Mouse (Mus musculus) liver, postnatal 0 days (tissue): ENCODE measurements at regions not wholly inside any gene's neighbourhood (a gene's known extent, or its start where the extent isn't known, plus 50 kb on each side); places are given as distances from the start of the nearest gene placed in this dataset.

Experiments
- ATAC-seq: fragments of 200-750 bp; cut with Nextera tagmentation; 2 replicates; pipeline ENCODE4 v1.8.0; 2017; ENCODE audit warnings: mild to moderate bottlenecking, moderate library complexity
- DNase-seq: peaks from one replicate; pipeline ENCODE4 v3.0.0-alpha.2; 2016
- H3K27ac ChIP-seq: fragments of 300-500 bp; sonication (generic); 2 replicates; pipeline ENCODE4 v1.5.1; 2014; ENCODE audit warnings: antibody characterized with exemption, moderate library complexity, mild to moderate bottlenecking, low read depth
- H3K27me3 ChIP-seq: fragments of 300-500 bp; sonication (generic); 2 replicates; pipeline ENCODE4 v1.6.1; 2014; ENCODE audit warnings: low read length, control low read depth, mixed read lengths; ENCODE audit not compliant: insufficient read depth
- H3K36me3 ChIP-seq: fragments of 300-500 bp; sonication (generic); replicated peaks from 2 replicates; pipeline ENCODE4 v1.6.1; 2014; ENCODE audit warnings: mild to moderate bottlenecking, control low read depth, low read length, moderate library complexity, mixed read lengths; ENCODE audit not compliant: insufficient read depth
- H3K4me1 ChIP-seq: fragments of 300-500 bp; sonication (generic); 2 replicates; pipeline ENCODE4 v1.6.1; 2014; ENCODE audit warnings: antibody characterized with exemption, mild to moderate bottlenecking, control low read depth; ENCODE audit not compliant: insufficient read depth
- H3K4me2 ChIP-seq: fragments of 300-500 bp; sonication (generic); 2 replicates; pipeline ENCODE4 v1.6.1; 2014; ENCODE audit warnings: low read depth, mild to moderate bottlenecking, low read length, moderate library complexity, mixed read lengths
- H3K4me3 ChIP-seq: fragments of 300-500 bp; sonication (generic); 2 replicates; pipeline ENCODE4 v1.5.1; 2014; ENCODE audit warnings: low read depth, low read length
- H3K9ac ChIP-seq: fragments of 300-500 bp; sonication (generic); replicated peaks from 2 replicates; pipeline ENCODE4 v1.6.1; 2014; ENCODE audit warnings: mild to moderate bottlenecking, moderate library complexity
- H3K9me3 ChIP-seq: fragments of 300-500 bp; sonication (generic); 2 replicates; pipeline ENCODE4 v1.6.1; 2016; ENCODE audit warnings: mild to moderate bottlenecking, control low read depth, low read length, mixed read lengths
- CTCF ChIP-seq: sonication (generic); IDR thresholded peaks from 2 replicates; pipeline ENCODE4 v1.5.1; 2016; ENCODE audit warnings: antibody characterized with exemption, low read depth
- EP300 ChIP-seq: IDR thresholded peaks from 2 replicates; pipeline ENCODE4 v1.6.1; 2016; ENCODE audit warnings: antibody characterized with exemption, low read depth, mild to moderate bottlenecking
- WGBS: fragments of 180-500 bp; shearing (Covaris S2); extraction: QIAGEN DNeasy Blood & Tissue Kit; methylation state at CpG from one replicate; pipeline ENCODE4 v1.1.7; 2014; ENCODE audit not compliant: insufficient replicate concordance; 5-methylcytosine and 5-hydroxymethylcytosine counted together

DNA sequence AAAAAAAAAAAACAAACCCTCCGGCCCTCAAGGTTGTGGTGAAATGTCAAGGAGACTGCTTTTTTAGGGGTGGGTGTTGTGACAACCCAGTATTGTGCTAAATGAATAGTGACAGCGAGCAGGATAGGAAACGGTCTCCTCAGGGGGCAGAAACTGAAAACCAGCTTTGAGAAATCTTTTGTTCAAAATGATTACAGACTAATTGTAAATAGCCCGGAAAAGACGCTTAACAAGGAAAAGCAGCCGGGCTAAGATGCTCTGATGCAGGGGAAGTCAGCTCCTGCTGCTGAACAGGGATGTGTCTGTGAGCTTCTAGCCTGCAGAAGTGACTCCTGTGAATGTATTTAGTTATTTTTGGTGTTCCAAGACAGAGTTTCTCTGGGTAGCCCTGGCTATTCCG is 118.5 kb downstream of the Phlda1 start:
- no peak overlapping the region for H3K9ac ChIP-seq

DNA sequence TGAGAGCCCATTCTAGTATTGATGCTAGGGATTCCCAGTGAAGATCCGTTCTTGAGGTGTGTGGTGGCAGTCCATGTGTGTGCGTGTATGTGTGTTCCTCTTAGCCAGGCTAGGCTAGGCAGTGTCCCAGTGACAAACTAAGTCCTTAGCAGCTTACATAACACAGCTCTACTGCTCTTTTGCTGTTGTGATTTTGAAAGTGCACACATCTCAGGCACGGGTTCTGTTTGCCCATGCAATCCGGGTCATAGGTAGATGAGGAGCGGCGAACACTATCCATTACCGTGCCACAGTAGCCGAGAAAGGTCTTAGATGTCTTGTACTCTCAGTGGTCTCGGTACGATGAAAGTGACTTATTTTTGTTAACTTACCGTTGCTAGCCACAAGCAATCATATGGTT is 119.5 kb downstream of the Phlda1 start:
- WGBS, result 78% methylated on average over 11 of the region's 11 CpGs
- H3K4me3 ChIP-seq, result no peak overlapping the region
- H3K9ac ChIP-seq, result no peak overlapping the region
- ATAC-seq (peak; percentile 81), DNase-seq (no peak)
- no peaks in the 10 kb centered on the region for H3K36me3 ChIP-seq
- no peaks in the 10 kb centered on the region for H3K27me3 ChIP-seq
- TF ChIP-seq EP300 (no peak), CTCF (no peak)
- H3K9me3 ChIP-seq, result no peaks in the 10 kb centered on the region
- peaks cover 2% of the 10 kb centered on the region; the same call in 1 of the 2 replicates for H3K4me1 ChIP-seq
- H3K4me2 ChIP-seq, result no peak overlapping the region
- peak overlapping the region; percentile 50 for H3K27ac ChIP-seq

More for the DNA sequence above, 118.5 kb downstream of the Phlda1 start:
- no peaks in the 10 kb centered on the region for H3K36me3 ChIP-seq
- no peaks in the 10 kb centered on the region for H3K9me3 ChIP-seq
- H3K4me1 ChIP-seq, result peaks cover 2% of the 10 kb centered on the region; the same call in 1 of the 2 replicates
- H3K27ac ChIP-seq, result no peak overlapping the region
- ATAC-seq (no peak), DNase-seq (no peak)
- no peak for TF ChIP-seq CTCF
- TF ChIP-seq EP300, result no peak
- 68% methylated on average over 7 of the region's 7 CpGs for WGBS
- H3K27me3 ChIP-seq, result no peaks in the 10 kb centered on the region
- H3K4me3 ChIP-seq, result no peak overlapping the region
- H3K4me2 ChIP-seq, result no peak overlapping the region

DNA sequence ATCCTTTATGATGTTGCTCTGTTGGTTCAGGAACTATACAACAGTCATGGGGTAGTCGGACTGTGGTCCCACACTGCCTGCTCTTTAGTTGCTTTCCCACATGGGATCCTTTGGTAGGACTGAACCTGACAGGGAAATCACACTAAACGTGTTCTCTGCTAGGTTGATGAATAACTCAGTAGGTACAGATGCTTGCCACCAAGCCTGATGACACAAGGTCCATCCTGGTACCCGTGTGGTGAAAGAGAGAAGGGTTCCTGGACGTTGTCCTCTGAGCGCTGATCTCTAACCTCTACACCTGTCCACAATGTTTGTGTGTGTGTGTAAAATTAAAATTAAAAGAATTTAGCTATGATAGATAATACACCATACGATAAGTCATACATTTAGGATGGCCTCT is 119.9 kb downstream of the Phlda1 start:
- TF ChIP-seq EP300, result no peak
- no peak for TF ChIP-seq CTCF
- Histone ChIP-seq H3K4me1 (peaks cover 2% of the 10 kb centered on the region; the same call in 1 of the 2 replicates), H3K9me3 (no peaks in the 10 kb centered on the region), H3K36me3 (no peaks in the 10 kb centered on the region), H3K27me3 (no peaks in the 10 kb centered on the region), H3K9ac (no peak overlapping the region), H3K4me3 (no peak overlapping the region), H3K27ac (peak overlapping the region; percentile 50), H3K4me2 (no peak overlapping the region)
- WGBS, result 71% methylated on average over 6 of the region's 6 CpGs
- DNase-seq (peak; percentile 24), ATAC-seq (peak; percentile 91)

DNA sequence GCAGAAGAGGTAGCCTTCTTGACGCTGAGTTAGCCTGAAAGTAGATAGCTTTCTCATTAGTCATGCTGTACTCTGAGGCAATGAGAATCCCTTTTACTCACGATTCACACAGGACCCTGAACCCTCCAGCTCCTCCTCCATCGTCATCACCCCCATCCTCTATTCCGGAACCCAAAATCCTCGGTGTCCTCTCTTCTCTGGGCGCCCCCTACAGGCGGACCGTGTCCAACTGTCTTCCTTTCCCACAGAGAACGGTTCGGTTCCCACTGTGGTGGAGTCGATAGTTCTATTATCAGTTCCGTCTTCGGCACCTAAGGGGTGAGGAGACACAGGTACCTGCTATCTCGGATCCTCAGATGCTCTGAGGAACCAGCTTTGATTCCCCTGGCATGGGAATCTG is 130.2 kb downstream of the Phlda1 start:
- Histone ChIP-seq H3K4me3 (no peak overlapping the region), H3K27me3 (no peaks in the 10 kb centered on the region), H3K36me3 (no peaks in the 10 kb centered on the region), H3K27ac (no peak overlapping the region), H3K4me1 (no peaks in the 10 kb centered on the region), H3K4me2 (no peak overlapping the region), H3K9ac (no peak overlapping the region), H3K9me3 (no peaks in the 10 kb centered on the region)
- peak; percentile 26 for DNase-seq
- TF ChIP-seq EP300 (no peak), CTCF (peak; percentile 54)
- 57% methylated on average over 14 of the region's 14 CpGs for WGBS
- no peak for ATAC-seq

DNA sequence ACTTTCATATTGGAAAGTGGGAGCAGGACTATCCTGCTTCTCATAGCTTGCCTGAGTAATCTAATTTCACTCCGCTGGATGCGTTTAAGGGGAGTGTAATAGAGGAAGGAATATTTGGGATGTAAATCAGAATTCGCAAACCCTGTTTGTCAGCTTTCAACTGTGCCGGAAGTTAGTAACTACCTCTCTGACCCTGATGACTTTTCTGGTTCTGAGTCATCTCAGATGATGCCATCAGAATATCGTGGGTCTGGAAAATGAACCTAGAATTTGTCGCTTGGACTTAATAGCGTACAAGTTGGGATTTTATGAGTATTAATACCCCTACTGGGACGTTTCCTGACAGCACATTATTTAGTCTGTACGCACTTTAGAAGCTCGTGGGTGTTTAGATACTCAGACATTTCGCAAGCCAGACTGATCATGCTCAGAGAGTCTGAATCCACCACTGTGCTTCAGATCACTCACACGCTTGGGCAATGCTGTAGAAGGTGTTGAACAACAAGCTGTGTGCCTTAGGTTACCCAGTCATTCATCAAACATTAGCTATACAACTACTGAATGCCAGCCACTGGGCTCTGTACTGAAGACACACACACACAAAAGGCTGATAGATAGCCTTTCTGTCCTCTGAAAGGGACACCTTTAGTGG is 131.1 kb downstream of the Phlda1 start:
- DNase-seq, result no peak
- peak; percentile 95 for ATAC-seq
- no peaks in the 10 kb centered on the region for H3K27me3 ChIP-seq
- no peak overlapping the region for H3K27ac ChIP-seq
- no peak overlapping the region for H3K4me3 ChIP-seq
- H3K4me1 ChIP-seq, result no peaks in the 10 kb centered on the region
- no peak overlapping the region for H3K9ac ChIP-seq
- no peaks in the 10 kb centered on the region for H3K36me3 ChIP-seq
- no peak overlapping the region for H3K4me2 ChIP-seq
- TF ChIP-seq EP300 (no peak), CTCF (no peak)
- WGBS, result 73% methylated on average over 12 of the region's 12 CpGs
- no peaks in the 10 kb centered on the region for H3K9me3 ChIP-seq

DNA sequence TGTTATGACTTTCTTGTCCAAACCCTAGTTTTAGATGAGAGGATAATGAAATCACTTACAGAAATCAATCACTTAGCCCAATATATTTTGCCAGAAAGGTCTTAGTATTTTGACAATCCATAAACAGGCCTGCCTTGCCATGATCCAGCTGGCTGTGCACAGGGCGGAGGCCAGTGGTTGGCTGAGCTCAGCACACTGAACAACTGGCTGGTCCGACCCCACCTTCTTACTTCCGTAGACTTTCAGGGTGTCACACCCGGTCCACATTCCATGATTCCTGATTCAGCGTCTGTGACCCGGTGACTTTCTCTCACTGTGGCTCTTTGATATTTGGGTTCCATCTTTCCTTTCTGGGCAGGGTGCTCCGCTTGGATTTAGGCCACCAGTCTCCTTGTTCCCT is 133.8 kb downstream of the Phlda1 start:
- Histone ChIP-seq H3K4me2 (no peak overlapping the region), H3K27ac (no peak overlapping the region), H3K36me3 (no peaks in the 10 kb centered on the region), H3K9ac (no peak overlapping the region), H3K4me3 (no peak overlapping the region), H3K27me3 (no peaks in the 10 kb centered on the region), H3K9me3 (no peaks in the 10 kb centered on the region), H3K4me1 (no peaks in the 10 kb centered on the region)
- no peak for DNase-seq
- TF ChIP-seq CTCF (no peak), EP300 (no peak)
- ATAC-seq, result no peak
- WGBS, result 86% methylated on average over 7 of the region's 7 CpGs
